In genomic region chr3:78300506-78300905, GRCm38 (mm10) we compare ENCODE assay signal across 15 mouse cellular contexts.
"Had no signal": no experiment of that assay in that cellular context is flagged by ENCODE, and none has a peak within 500 bp of the region (broad histone marks: within the 10 kb centered on the region; RNA-seq: fewer than 3 reads in every experiment).

No protein-coding gene starts in this region.

- H3K27me3 ChIP-seq: neural tube, embryonic 15.5 days; stomach, embryonic 15.5 days had no signal

- H3K9ac ChIP-seq: neural tube, embryonic 15.5 days; stomach, embryonic 15.5 days had no signal

- H3K9me3 ChIP-seq: neural tube, embryonic 15.5 days; stomach, embryonic 15.5 days had no signal

- H3K4me2 ChIP-seq: neural tube, embryonic 15.5 days; stomach, embryonic 15.5 days had no signal

- H3K4me1 ChIP-seq: neural tube, embryonic 15.5 days; stomach, embryonic 15.5 days had no signal

- DNase-seq: retina, postnatal 1 day; right cerebral cortex, adult 18-20 months; right cerebral cortex, postnatal 14 days; right cerebral cortex, postnatal 25 days; right cerebral cortex, postnatal 4 days; spleen, adult 18-20 months; thymus, adult 18-20 months; thymus, adult 2 months; thymus, postnatal 14 days; thymus, postnatal 25 days; thymus, postnatal 36 days; thymus, postnatal 4 days had no signal

- H3K36me3 ChIP-seq: neural tube, embryonic 15.5 days; stomach, embryonic 15.5 days had no signal

- H3K4me3 ChIP-seq: neural tube, embryonic 15.5 days; stomach, embryonic 15.5 days had no signal

- H3K27ac ChIP-seq: neural tube, embryonic 15.5 days; stomach, embryonic 15.5 days; stomach, postnatal 0 days had no signal
